Mouse (Mus musculus) hindbrain, embryonic 11.5 days (tissue): ENCODE results near the gene Mybph. TPM values are rescaled to one million over a fixed set of nuclear protein-coding genes. Genes with fewer than 3 reads are reported as not detected.

Experiments used
- ATAC-seq: fragments of 200-750 bp; cut with Nextera tagmentation; 2 replicates; pipeline ENCODE4 v1.8.0; 2017; ENCODE audit warnings: mild to moderate bottlenecking, moderate TSS enrichment, moderate library complexity; ENCODE audit not compliant: low FRiP score
- DNase-seq: peaks from one replicate; pipeline ENCODE4 v3.0.0-alpha.2; 2015; ENCODE audit warnings: low spot score
- H3K27ac ChIP-seq: fragments of 300-500 bp; sonication (generic); 2 replicates; pipeline ENCODE4 v1.5.1; 2014; ENCODE audit warnings: mild to moderate bottlenecking, low read depth, low read length
- H3K27me3 ChIP-seq: fragments of 300-500 bp; sonication (generic); 2 replicates; pipeline ENCODE4 v1.6.1; 2014; ENCODE audit warnings: mild to moderate bottlenecking, low read length, moderate library complexity, mixed read lengths; ENCODE audit not compliant: control insufficient read depth, insufficient read depth
- H3K36me3 ChIP-seq: fragments of 300-500 bp; sonication (generic); 2 replicates; pipeline ENCODE4 v1.6.1; 2014; ENCODE audit warnings: mild to moderate bottlenecking, low read length, moderate library complexity, mixed read lengths; ENCODE audit not compliant: control insufficient read depth, insufficient read depth
- H3K4me1 ChIP-seq: fragments of 300-500 bp; sonication (generic); replicated peaks from 2 replicates; pipeline ENCODE4 v1.6.1; 2014; ENCODE audit warnings: low read length, mixed read lengths; ENCODE audit not compliant: control insufficient read depth, insufficient read depth
- H3K4me2 ChIP-seq: fragments of 300-500 bp; sonication (generic); replicated peaks from 2 replicates; pipeline ENCODE4 v1.6.1; 2014; ENCODE audit warnings: mild to moderate bottlenecking, low read depth, low read length
- H3K4me3 ChIP-seq: fragments of 300-500 bp; sonication (generic); 2 replicates; pipeline ENCODE4 v1.5.1; 2014; ENCODE audit warnings: low read depth, low read length
- H3K9ac ChIP-seq: fragments of 300-500 bp; sonication (generic); 2 replicates; pipeline ENCODE4 v1.6.1; 2014; ENCODE audit warnings: low read depth, low read length
- H3K9me3 ChIP-seq: fragments of 300-500 bp; sonication (generic); 2 replicates; pipeline ENCODE4 v1.6.1; 2016; ENCODE audit warnings: low read length; ENCODE audit not compliant: control insufficient read depth
- WGBS: fragments of 180-500 bp; shearing (Covaris S2); extraction: QIAGEN DNeasy Blood & Tissue Kit; methylation state at CpG from one replicate; pipeline ENCODE4 v1.1.7; 2014; 5-methylcytosine and 5-hydroxymethylcytosine counted together
- polyA plus RNA-seq: library from polyadenylated mRNA; unstranded; fragments of >200 nt; fragmentation: Nextera tagmentation; extraction: Ambion mirVana; gene quantifications from 2 replicates; pipeline ENCODE4 v1.2.1, GENCODE M21; 2014

Mybph gene
- polyA plus RNA-seq, 1 experiment from 2014 or later = 1.4 TPM

GRCm38 (mm10) chr1:134221172-134221571 lies 27.9 kb downstream of the Mybph start:
- ATAC-seq (no peak), DNase-seq (no peak)
- H3K27me3 ChIP-seq = no peaks in the 10 kb centered on the region
- no peak overlapping the region for H3K4me3 ChIP-seq
- no peaks in the 10 kb centered on the region for H3K4me1 ChIP-seq
- no peak overlapping the region for H3K27ac ChIP-seq
- H3K4me2 ChIP-seq = no peak overlapping the region
- no peak overlapping the region for H3K9ac ChIP-seq
- no peaks in the 10 kb centered on the region for H3K9me3 ChIP-seq
- 96% methylated on average over 1 of the region's 1 CpGs for WGBS
- H3K36me3 ChIP-seq = no peaks in the 10 kb centered on the region

GRCm38 (mm10) chr1:134222122-134223055 lies 29.1 kb downstream of the Mybph start:
- H3K9ac ChIP-seq = no peak overlapping the region
- no peak overlapping the region for H3K4me2 ChIP-seq
- H3K27ac ChIP-seq = no peak overlapping the region
- no peaks in the 10 kb centered on the region for H3K9me3 ChIP-seq
- H3K4me3 ChIP-seq = no peak overlapping the region
- no peaks in the 10 kb centered on the region for H3K27me3 ChIP-seq
- no peak for ATAC-seq
- no peaks in the 10 kb centered on the region for H3K36me3 ChIP-seq
- no peaks in the 10 kb centered on the region for H3K4me1 ChIP-seq
- 70% methylated on average over 8 of the region's 8 CpGs for WGBS
- no peak for DNase-seq

GRCm38 (mm10) chr1:134224649-134225227 lies 31.5 kb downstream of the Mybph start:
- no peak for ATAC-seq
- DNase-seq = no peak
- no peaks in the 10 kb centered on the region for H3K27me3 ChIP-seq
- H3K27ac ChIP-seq = no peak overlapping the region
- no peak overlapping the region for H3K4me2 ChIP-seq
- H3K36me3 ChIP-seq = no peaks in the 10 kb centered on the region
- no peaks in the 10 kb centered on the region for H3K4me1 ChIP-seq
- no peak overlapping the region for H3K9ac ChIP-seq
- no peaks in the 10 kb centered on the region for H3K9me3 ChIP-seq
- 92% methylated on average over 12 of the region's 12 CpGs for WGBS
- H3K4me3 ChIP-seq = no peak overlapping the region

- Histone ChIP-seq H3K9ac (no peak overlapping the region), H3K27ac (no peak overlapping the region), H3K4me3 (no peak overlapping the region), H3K36me3 (no peaks in the 10 kb centered on the region), H3K27me3 (no peaks in the 10 kb centered on the region), H3K9me3 (no peaks in the 10 kb centered on the region), H3K4me1 (no peaks in the 10 kb centered on the region), H3K4me2 (no peak overlapping the region)
- ATAC-seq = no peak
- WGBS = 91% methylated on average over 5 of the region's 5 CpGs
- no peak for DNase-seq
Observed at GRCm38 (mm10) chr1:134225375-134225774, 32.1 kb downstream of the Mybph start.

GRCm38 (mm10) chr1:134226739-134227138 lies 33.5 kb downstream of the Mybph start:
- no peaks in the 10 kb centered on the region for H3K4me1 ChIP-seq
- H3K9me3 ChIP-seq = no peaks in the 10 kb centered on the region
- H3K4me2 ChIP-seq = no peak overlapping the region
- H3K27me3 ChIP-seq = no peaks in the 10 kb centered on the region
- ATAC-seq (no peak), DNase-seq (no peak)
- no peak overlapping the region for H3K27ac ChIP-seq
- no peak overlapping the region for H3K4me3 ChIP-seq
- no peak overlapping the region for H3K9ac ChIP-seq
- H3K36me3 ChIP-seq = no peaks in the 10 kb centered on the region
- 78% methylated on average over 8 of the region's 8 CpGs for WGBS

GRCm38 (mm10) chr1:134229806-134230575 lies 36.7 kb downstream of the Mybph start:
- Histone ChIP-seq H3K9me3 (no peaks in the 10 kb centered on the region), H3K4me1 (peaks cover 4% of the 10 kb centered on the region; the same call in 1 of the 2 replicates), H3K4me3 (no peak overlapping the region), H3K4me2 (no peak overlapping the region), H3K9ac (no peak overlapping the region), H3K27me3 (peaks cover 17% of the 10 kb centered on the region), H3K36me3 (no peaks in the 10 kb centered on the region), H3K27ac (no peak overlapping the region)
- no peak for ATAC-seq
- 66% methylated on average over 5 of the region's 5 CpGs for WGBS
- DNase-seq = no peak

- ATAC-seq (no peak), DNase-seq (no peak)
- Histone ChIP-seq H3K9me3 (no peaks in the 10 kb centered on the region), H3K27ac (no peak overlapping the region), H3K4me2 (no peak overlapping the region), H3K27me3 (peaks cover 24% of the 10 kb centered on the region), H3K36me3 (no peaks in the 10 kb centered on the region), H3K4me1 (peaks cover 4% of the 10 kb centered on the region; the same call in 1 of the 2 replicates), H3K9ac (no peak overlapping the region), H3K4me3 (no peak overlapping the region)
- WGBS = 87% methylated on average over 10 of the region's 10 CpGs
Observed at GRCm38 (mm10) chr1:134230638-134231228, 37.5 kb downstream of the Mybph start.

GRCm38 (mm10) chr1:134231270-134231669 lies 38.0 kb downstream of the Mybph start:
- Histone ChIP-seq H3K4me1 (peaks cover 4% of the 10 kb centered on the region; the same call in 1 of the 2 replicates), H3K9ac (no peak overlapping the region), H3K36me3 (no peaks in the 10 kb centered on the region), H3K27ac (no peak overlapping the region), H3K9me3 (no peaks in the 10 kb centered on the region), H3K27me3 (peaks cover 29% of the 10 kb centered on the region), H3K4me3 (no peak overlapping the region), H3K4me2 (no peak overlapping the region)
- no peak for ATAC-seq
- no peak for DNase-seq
- WGBS = 85% methylated on average over 3 of the region's 3 CpGs
